Mouse (Mus musculus): ENCODE data around the gene Eif3k.

The Eif3k gene

DNA sequence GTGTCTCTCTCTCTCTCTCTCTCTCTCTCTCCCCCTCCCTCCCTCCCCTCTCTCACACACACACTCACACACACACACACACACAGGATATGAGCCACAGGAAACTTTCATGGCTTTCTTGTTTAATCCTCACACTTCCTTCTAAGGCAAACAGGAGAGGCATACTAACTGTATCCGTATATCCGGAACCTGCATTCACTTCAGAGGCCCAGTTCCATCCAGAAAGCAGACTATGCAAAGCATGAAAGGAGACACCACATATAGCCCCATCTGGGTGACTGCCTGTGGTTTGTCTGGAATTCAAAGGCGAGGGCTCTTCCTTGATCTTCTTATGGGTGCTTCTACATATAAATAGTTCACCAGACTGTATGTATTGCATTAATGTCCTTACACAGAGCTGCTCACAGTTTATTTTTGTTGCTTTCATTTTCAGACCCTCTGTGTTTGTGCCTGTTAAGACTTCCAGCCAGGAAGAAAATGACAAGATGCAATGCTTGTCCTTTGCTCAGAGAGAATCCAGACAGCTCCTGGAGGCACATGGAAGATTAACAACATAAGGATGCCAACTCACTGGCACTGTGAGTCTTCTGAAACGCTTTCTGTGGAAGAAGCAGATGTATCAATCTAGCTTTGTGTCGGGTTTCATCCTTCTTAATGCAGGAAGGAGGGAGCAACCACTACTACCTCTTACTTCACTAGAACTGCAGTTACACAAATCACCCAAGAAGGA, 38.0 kb downstream of the Eif3k start:
- no peak for ATAC-seq (ENCODE audit: insufficient number of reproducible peaks, low FRiP score, low TSS enrichment)

- no peak for ATAC-seq (ENCODE audit: insufficient number of reproducible peaks, low FRiP score, low TSS enrichment)
These were observed 40.1 kb downstream of the Eif3k start for GRCm38 (mm10) chr7:28941542-28941941.

DNA sequence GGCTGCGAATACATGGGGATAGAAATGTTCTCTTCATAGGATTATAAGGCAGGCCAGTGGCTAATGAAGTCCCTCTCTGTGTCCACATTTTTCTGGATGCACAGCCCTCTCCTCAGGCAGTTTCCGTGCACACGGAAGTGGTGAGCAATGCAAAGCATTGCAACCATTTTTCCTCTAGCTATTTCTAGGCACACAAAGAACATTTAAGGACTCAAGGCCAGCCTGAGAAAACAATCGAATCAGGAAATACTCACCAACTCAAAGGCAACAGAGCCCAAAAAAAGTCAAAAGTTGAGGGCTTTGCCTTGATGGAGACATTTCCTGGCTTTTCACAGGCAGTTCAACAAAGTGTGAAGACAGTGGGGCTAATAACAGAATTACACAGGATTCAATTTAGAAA, 40.5 kb downstream of the Eif3k start:
- ATAC-seq (ENCODE audit: insufficient number of reproducible peaks, low FRiP score, low TSS enrichment): no peak

DNA sequence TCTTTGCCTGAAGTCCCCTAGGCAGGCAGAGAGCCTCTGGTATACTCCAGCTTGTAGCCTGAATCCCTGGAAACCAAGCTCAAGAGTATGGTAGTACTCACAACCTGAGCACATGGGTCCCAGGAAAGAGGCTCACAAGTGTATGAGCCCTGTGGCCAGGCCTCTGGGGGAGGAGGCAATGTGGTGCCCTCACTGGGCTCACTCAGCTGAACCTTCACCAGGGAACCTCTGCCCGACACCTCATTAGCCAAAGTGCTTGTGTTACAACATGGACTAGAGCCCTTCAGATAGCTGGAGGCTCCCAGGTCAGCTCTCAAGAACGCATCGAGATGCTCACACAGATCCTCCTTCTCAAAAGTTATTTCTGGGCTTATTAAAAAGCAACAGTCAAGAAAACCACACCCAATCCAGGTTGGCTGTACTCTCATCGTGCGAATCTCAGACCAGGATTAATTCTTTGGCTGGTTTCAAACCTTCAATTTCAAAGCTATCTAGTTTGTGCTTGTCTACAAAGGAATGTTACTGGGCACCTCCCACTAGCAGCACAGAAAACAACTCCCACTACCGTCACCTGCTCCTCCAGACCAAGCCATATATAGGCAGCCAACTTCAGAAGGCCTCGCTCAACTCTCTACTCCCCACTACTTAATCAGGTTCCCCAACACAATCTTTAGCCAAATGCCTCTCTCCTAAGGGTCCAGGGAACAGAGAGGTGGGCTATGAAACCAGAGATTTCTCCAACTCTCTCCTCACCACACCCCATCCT, 42.1 kb downstream of the Eif3k start:
- no peak for ATAC-seq (ENCODE audit: insufficient number of reproducible peaks, low FRiP score, low TSS enrichment)

GRCm38 (mm10) chr7:28938654-28939053, 43.0 kb downstream of the Eif3k start:
- ATAC-seq (ENCODE audit: insufficient number of reproducible peaks, low FRiP score, low TSS enrichment): no peak

DNA sequence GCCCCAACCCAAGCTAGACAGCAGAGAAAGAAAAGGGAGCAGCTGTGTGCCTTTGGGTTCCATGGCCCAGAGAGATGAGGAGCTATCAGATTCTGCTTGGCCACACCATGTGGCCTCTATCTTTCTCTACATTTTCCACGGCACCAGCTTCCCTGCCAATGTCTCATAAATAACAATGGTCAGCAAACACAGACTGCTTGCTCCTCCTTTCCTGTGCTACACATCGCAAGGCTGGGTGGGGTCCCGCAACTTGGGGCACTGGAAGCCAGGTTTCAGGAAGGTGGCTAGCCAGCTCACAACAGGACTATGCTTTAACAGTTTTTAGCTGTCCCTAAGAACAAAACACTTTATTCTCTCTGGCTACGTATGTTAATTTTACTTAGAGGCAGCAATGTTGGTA, 44.9 kb downstream of the Eif3k start:
- no peak for ATAC-seq (ENCODE audit: insufficient number of reproducible peaks, low FRiP score, low TSS enrichment)

DNA sequence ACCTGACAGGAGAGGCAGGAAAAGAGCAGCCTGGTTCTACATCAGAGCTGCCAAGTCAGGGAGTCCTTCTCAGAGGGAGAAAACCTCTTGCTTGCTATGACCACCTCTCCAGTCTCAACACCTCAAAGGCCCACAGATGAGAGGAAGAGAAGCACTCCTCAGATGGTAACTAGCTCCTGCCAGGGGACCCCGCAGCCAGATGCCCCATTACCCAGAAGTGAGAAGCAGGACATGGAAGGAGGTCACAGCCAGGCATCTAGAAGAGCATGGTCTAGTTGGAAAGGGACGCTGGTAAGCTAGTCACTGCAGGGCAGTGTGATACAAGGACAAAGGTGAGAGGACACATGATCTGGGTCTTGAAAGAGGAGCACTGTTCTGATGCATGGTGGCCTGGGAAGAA, 47.8 kb downstream of the Eif3k start:
- ATAC-seq (ENCODE audit: insufficient number of reproducible peaks, low FRiP score, low TSS enrichment): no peak

DNA sequence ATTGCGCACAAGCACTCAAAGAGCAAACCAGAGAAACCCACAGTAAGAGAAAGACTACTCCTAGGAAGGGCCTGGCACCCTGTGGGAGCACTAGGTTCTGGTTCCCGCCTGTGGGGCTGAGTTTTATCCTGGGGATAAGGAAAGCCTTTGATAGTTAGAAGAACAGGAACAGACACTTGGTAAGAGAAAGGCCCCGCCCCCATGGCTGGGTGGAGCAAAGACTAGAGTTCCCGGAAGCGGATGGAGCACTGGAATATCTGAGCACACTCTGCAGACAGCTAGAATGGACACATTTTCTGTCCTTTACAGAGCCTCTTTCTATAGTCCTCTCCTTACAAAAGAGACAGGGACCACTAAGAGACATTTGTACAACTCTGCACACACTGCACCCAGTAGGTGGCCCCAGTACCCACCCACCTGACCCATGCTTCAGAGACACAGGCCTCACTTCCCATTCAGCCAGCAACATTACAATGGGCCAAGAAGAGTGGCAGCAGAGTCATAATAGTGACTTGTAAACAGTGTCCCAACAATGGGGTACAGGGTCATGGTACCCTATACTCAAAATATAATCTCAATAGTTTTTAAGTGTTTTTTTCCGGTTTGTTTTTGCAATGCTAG, 49.1 kb downstream of the Eif3k start:
- ATAC-seq (ENCODE audit: insufficient number of reproducible peaks, low FRiP score, low TSS enrichment): no peak

DNA sequence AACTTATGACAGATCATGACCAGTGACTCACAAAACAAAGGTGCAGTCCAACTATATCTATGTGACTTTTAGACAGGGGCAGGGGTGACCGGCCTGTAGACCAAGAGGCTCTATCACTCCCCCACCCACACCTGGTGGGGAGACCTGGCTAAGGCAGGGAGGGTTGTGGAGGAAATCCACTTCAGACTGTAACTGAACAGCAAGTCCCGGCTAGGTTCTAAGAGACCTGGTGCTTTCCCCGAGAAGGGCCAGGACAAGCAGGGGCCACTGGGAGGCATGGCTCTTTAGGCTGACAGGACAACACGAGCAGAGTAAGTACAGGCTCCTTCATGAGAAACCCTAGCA, 50.0 kb downstream of the Eif3k start:
- no peak for ATAC-seq (ENCODE audit: insufficient number of reproducible peaks, low FRiP score, low TSS enrichment)

- ATAC-seq (ENCODE audit: insufficient number of reproducible peaks, low FRiP score, low TSS enrichment): no peak
These were observed 50.5 kb downstream of the Eif3k start for GRCm38 (mm10) chr7:28931032-28931694.

DNA sequence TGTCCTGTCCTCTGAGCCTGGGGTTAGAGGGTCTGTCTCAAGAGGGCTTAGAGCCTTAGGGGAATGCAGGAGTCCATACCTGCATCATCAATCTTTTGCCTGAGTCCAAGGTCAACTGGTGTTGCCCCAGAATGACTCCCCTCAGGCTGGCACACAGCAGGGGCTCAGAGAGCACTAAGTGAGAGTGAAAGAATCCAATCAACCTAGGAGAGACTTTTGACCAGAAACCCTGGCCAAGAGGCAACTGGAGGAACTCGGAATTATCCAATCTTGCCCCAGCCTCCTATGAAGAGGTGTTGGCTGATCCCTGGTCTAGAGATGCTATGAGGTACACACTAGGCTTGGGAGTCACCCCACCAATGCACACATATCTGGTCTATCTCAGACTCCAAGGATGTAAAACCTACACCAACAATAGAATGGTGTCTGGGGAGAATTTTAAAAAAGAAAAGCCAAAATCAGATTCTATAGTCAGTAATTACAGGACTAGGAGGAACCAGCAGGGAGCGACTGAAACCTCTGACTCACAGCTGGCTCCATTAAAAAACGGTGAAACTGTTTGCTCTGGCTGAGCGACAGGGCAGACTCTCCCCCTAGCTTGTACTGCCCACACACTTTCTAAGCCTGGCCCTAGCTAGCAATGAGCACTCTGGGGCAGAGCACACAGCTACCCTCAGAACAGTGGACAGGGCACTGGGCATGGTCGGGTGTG, 51.2 kb downstream of the Eif3k start:
- ATAC-seq (ENCODE audit: insufficient number of reproducible peaks, low FRiP score, low TSS enrichment): no peak

- ATAC-seq (ENCODE audit: insufficient number of reproducible peaks, low FRiP score, low TSS enrichment): no peak
These were observed 52.3 kb downstream of the Eif3k start for GRCm38 (mm10) chr7:28929381-28929780.

GRCm38 (mm10) chr7:28926172-28926571, 55.5 kb downstream of the Eif3k start:
- no peak for ATAC-seq (ENCODE audit: insufficient number of reproducible peaks, low FRiP score, low TSS enrichment)

DNA sequence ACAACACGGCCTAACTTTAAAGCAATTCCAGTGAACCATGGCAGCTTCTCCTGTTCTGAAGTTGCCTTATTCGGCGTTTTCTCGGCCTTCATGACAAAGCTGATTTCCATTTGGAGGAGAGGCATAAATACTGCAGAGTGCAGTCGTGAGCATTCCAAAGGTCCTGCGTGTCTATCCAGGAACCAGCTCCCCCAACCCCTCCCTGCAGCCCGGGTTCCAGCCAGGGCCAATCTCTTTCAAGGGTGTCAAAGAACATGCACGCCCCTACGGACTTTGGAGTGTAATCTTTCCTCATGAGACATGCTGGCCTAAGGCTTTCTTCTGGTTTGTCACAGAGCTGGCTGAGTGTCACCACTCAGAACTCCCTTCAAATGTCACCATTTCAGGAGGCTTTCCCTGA, 56.3 kb downstream of the Eif3k start:
- no peak for ATAC-seq (ENCODE audit: insufficient number of reproducible peaks, low FRiP score, low TSS enrichment)

DNA sequence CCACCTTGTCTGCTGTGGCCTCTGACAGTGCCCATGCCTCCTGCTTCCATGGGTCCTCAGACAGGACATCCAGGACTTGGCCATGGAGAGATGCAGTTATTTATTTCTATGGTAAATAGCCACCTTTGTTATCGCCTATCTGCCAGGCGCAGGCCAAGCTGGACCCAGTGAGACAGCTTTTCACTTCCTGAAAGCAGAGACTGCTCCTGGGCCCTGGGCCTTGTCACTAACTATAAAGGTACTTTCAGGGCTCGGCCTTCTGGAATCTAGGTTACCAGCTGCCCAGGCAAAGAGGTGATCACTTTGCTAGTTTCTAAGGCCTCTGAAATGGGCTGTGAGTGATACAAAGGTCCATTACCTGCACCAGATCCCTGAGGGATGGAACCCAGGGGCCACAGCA, 56.9 kb downstream of the Eif3k start:
- no peak for ATAC-seq (ENCODE audit: insufficient number of reproducible peaks, low FRiP score, low TSS enrichment)

- no peak for ATAC-seq (ENCODE audit: insufficient number of reproducible peaks, low FRiP score, low TSS enrichment)
These were observed 57.8 kb downstream of the Eif3k start for GRCm38 (mm10) chr7:28923865-28924291.

DNA sequence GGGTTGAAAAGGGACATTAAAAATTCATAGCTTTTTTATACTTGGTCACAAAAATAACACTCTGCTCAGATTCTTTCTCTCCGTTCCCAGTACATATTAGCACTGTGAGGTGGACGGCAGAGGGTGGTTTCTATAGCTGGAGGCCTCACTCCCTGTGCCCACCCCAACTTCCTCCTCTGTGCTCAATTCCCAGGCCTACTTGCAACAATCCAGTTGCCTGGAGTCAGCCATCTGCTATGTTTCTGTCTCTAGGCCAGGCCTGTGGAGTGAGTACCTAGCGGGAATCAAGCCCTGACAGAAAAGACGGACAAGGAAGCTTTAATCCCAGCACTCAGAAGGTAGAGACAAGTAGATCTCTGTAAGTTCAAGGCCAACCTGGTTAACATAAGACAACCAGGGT, 59.1 kb downstream of the Eif3k start:
- no peak for ATAC-seq (ENCODE audit: insufficient number of reproducible peaks, low FRiP score, low TSS enrichment)

DNA sequence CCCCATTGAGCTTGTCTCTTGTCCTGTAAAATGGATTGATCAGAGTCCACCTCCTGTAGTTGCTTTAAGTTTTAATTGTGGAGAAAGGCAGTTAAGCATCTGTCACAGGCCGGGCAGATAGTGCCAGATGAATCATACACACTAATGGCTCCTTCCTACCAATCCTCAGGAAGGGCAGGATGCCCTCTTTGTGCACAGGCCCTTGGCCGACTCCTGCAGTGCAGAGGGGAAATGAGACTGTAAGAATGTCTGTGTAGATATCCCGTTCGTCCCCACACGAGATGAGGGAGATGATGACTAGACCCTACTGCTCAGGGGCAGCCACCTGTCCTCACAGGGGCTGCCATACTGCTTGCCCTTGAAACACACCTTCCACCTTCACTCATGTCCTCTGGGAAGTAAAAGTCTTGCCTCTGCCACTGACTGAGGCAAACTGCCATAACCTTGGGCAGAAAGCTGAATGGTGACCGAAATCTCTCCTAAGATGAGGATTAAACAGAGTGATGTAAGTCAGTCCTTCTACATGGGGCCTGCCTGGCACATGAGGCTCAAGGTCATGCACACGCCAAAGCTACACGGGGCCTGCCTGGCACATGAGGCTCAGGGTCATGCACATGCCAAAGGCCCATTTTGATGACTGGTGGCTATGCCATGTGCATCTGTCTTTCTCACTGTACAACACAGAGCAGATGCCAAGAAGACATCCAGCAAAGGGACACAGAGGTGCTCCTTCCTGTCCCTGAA, 59.8 kb downstream of the Eif3k start:
- no peak for ATAC-seq (ENCODE audit: insufficient number of reproducible peaks, low FRiP score, low TSS enrichment)

Measured in cerebellum, adult (tissue).